Mouse (Mus musculus): ENCODE data around the gene Shld2.
A peak's percentile ranks its signal among the peaks of the same experiment; 100 is the strongest.
"Not testable (repeated sequence)": the region's sequence is repeated elsewhere in the genome, so short reads cannot be mapped to it uniquely, and the experiment has no call there.

The Shld2 gene

GRCm38 (mm10) chr14:34275225-34275624 is 35.1 kb downstream of the Shld2 start:
- DNase-seq, result no peak

GRCm38 (mm10) chr14:34274141-34274540 is 36.2 kb downstream of the Shld2 start:
- no peak for DNase-seq

DNA sequence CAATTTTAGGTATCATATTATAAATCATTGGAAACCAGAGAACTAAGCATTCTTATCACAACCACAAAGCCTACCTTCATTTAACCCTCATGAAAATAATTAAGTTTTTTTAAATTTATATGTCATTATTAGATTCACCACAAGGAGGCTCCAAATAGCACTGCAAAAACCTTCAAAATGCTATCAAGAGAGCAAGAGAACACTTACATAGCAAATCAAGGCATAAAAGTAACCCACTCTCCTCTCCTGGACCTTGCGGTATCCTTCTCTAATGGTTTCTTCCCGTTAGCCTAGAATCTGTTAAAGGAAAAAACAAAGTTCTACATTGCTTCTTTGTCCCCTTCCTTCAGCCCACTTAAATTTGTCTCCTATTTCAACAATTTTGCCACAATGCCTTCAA is 37.0 kb downstream of the Shld2 start:
- DNase-seq, result no peak

GRCm38 (mm10) chr14:34268046-34268445 is 42.2 kb downstream of the Shld2 start:
- no peak for DNase-seq

DNA sequence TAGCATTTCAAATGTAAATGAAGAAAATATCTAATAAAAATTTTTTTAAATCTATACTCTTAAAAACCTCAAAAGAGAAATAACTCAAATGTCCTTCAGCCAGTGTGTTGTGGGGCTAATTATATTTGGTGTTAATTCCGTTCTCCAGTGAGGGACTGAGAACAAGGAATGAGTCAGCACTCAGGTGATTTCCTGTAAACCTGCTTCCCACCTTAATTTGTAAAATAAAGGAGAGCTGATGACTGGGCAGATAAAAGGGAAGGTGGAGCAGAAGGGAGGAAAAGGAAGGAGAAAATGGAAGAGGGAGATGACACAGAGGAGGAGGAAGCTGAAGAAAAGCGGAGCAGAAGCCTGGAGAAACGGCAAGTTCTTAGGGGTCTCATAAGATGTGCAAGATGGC is 51.8 kb downstream of the Shld2 start:
- not testable (repeated sequence) for DNase-seq

DNA sequence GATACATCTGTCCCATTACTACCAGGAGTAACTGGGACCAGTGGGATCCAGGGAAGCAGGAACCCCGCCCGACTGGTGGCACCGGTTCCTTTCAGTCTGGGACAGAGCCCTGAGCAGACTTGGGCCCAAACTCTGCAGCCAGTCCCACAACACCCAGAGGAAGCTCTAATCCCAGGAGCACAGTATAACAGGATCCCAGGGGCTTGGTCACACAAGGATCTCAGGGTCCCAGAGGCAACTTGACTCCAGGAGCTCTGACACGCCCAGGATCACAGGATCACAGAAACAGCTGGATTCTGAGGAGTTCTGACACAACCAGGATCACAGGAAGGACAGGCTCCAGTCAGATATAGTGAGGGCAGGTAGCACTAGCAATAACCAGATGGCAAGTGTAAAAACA is 57.0 kb downstream of the Shld2 start:
- DNase-seq, result no peak

DNA sequence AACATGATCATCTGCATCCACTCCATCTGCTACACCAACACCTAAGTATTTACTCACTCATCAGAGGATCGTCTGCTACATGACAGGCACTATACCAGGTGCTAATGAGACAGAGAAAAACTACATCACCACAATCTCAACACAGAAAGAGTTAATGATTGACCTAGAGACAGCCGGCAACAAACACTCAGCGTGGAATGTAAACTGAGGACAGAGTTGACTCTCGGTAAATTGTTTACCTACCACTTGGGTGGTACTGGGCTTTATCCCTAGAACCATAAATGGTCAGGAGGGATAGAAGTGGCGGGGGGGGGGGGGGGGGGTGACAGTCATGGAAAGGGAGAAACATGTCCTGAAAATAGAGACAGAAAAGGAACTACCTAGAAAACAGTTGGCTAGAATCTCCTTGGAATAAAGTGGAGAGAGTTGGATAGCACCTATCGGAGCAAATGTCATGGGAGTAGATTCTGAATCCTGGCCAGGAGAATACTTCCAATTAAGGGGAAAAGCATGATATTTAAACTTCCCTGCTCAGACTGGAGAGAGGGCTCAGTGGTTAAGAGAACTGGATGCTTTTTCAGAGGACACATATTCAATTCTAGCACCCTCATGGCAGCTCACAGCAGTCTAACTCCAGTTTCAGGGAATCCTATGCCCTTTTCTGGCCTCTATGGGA is 57.7 kb downstream of the Shld2 start:
- no peak for DNase-seq

DNA sequence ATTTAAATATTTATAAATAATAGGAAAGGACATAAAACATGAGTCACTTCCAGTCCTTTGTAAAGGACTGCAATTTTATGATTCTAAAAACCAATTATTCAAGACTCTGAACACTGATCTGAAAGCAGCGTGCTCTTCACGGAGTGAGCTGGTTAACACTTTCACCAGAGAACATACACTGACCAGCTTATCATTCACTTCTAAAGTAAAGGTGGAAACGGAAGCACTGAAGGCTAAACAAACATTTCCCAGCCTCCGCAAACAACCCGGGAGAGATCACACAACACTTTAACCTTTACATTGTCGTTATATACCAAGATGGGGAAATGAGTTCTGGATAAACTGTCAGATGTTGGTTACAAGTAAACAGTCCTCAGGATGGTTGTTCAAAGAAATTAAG is 69.6 kb downstream of the Shld2 start:
- no peak for DNase-seq

DNA sequence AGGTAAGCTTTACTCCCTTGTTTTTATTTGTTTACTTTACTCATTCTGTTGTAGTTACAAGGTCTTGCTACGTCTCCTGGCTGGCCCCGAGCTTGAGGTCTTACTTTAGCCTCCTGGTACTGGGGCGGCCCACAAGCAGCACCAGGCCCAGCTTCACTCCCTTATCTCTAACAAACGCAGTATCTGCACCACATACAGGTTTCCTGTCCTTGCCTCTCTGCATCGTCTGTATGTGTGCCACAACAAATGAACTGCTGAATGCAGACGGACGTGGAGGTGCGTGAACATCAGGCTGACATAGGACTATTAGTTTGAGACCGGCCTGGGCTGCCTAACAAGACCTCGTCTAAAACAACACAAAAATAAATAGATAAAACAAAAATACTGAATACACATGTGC is 70.0 kb downstream of the Shld2 start:
- DNase-seq, result no peak

- peak; percentile 9 for DNase-seq
Observed at GRCm38 (mm10) chr14:34234630-34235380, 75.5 kb downstream of the Shld2 start.

DNA sequence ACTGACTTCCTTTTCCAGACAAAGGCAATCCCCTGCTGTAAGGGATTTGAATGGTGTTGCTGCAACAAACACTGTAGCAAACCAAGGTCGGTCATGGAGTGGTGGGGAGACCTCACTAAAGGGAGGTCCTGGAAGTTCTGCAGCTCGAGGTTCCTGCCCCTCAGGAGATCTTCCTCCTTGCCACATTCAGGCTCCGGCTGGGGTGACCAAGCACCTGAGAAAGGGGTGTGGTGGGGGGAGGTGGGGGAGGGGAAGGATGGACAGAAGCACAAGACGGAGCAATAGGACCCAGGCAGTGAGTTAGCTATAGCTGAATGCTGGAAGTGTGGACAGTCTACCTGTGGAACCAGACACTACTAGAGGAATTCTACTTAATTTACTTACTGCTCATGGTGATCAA is 76.4 kb downstream of the Shld2 start:
- no peak for DNase-seq

GRCm38 (mm10) chr14:34232866-34233680 is 77.2 kb downstream of the Shld2 start:
- DNase-seq, result no peak

- no peak for DNase-seq
Observed at GRCm38 (mm10) chr14:34232340-34232739, 78.0 kb downstream of the Shld2 start.

DNA sequence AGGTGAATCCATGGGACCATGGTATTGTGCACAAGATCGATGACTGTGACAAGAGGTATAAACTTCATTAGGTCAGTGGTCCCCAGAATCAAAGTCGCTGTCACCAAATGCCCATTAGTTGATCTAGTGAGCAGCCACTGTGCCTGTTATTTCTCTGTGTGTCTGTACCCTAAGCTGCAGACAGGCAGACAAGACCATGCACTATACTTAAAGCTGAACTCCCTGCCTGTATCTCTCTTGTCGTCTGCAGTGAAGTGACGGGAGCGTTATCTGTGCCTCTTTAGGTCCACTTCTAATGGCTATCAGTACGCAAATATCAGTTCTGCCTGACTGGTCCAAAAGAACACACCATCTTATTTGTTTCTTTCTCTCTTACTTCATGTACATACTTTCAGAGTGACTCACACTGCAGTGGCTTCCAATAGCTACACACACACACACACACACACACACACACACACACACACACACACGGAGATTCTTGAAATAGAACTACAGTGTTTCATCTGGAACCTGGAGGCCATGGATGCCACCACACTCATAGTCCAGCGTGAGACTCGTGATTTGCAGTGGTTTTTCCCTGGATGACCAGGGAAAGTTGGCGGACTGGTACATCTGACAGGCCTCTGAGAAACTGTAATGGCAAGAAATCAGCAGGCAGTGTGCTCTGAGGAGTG is 81.3 kb downstream of the Shld2 start:
- no peak for DNase-seq

- no peak for DNase-seq
Observed at GRCm38 (mm10) chr14:34227981-34228380, 82.3 kb downstream of the Shld2 start.

DNA sequence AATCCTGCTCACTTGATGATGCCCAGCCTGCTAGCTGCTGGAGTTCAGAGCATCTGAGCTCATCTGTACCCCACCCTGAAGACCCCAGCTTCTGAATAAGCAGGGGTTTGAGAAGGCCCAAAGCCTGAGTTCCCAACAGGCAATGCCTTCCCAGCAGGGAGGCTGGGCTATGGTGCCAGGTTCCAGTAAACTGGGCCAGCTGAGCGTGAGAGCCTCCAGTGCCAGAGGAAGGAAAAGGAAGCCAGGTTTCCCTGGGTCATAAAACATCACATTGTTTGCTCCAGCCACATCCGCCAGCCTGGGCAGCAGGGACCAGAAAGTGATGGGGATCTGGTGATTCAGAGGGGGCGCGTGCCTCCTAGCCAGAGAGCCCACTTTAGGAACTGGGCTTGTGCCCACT is 83.7 kb downstream of the Shld2 start:
- no peak for DNase-seq

DNA sequence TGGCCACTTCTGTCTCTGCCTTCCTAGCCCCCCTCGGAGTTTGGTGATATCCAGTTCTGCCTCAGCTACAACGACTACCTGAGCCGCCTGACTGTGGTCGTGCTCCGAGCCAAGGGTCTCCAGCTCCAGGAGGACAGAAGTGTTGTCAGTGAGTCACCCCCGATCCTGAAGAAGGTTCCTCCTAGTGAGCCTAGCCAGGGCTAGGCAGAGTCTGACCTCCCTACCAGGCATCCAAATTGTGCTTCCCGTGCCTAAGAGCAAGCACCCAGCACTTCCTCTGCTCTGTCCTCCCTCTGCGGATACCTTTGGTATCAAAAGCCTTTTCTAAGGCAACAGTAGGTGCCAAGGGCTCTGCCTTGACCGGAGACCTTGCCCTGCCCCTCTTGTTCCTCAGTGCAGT is 84.3 kb downstream of the Shld2 start:
- no peak for DNase-seq

DNA sequence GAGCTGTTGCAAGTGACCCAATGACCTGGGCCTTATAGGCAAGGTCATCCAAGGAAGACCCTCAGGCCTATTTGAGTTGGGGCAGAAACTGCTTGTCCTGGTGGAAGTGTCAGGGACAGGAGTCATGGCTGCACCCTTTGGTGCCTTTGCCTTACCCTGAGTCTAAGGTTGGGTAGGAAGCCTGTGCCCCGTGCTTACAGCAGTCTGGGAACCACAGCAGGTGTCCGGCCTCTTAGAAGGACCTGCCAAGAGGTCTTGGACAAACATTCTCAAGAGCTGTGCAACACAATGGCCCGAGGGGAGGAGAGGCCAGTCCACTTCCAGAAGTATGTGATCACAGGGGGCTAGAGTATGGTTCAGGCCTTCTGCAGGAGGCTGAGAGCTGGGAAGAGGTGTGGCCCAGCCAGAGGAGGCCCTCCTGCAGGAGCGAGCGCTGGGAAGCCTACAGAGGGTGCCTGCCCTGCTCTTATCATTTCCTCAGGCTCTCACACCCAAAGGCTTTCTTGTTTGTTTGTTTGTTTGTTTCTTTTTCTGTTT is 86.9 kb downstream of the Shld2 start:
- no peak for DNase-seq

- no peak for DNase-seq
Observed at GRCm38 (mm10) chr14:34221416-34222077, 88.7 kb downstream of the Shld2 start.

- no peak for DNase-seq
Observed at GRCm38 (mm10) chr14:34220426-34220825, 89.9 kb downstream of the Shld2 start.

DNA sequence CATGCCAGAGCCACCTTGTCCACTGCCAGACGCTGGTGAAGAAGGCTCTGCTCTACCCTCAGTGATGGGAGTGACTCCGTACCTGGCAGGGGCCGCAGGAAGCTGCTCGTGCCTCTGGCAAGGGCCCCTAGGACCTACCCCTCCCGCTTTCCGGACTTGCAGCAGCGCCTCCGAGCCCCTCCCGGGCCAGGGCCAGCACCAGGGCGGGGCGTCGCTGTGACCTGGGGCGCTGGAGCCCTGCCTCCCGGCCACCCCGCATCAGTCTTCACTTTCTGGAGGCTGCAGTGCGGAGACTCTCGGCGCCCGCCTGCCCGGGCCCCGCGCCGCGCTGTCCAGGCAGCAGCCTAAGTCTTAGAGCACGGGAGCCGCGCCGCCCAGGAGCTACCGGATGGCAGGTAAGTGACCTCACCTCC is 90.5 kb downstream of the Shld2 start:
- DNase-seq, result no peak

GRCm38 (mm10) chr14:34219295-34219694 is 91.0 kb downstream of the Shld2 start, which contains the start of gene Syt15:
Gene Syt15, plus strand, starts transcription at chr14:34219595.
- no peak for DNase-seq
